Mouse (Mus musculus) cortical plate, adult 2 months (tissue): ENCODE data around the gene Noct.

Experiments
- CTCF ChIP-seq: fragments of 200-500 bp; IDR thresholded peaks from 2 replicates; pipeline ENCODE4 v1.5.1; 2011; ENCODE audit warnings: mild to moderate bottlenecking, control low read depth, low read length; ENCODE audit not compliant: insufficient read depth; ENCODE audit errors: extremely low read depth
- POLR2A ChIP-seq: fragments of 200-500 bp; IDR thresholded peaks from 2 replicates; pipeline ENCODE4 v1.6.1; 2011; ENCODE audit warnings: mild to moderate bottlenecking, low read length, control low read depth; ENCODE audit not compliant: insufficient read depth; ENCODE audit errors: extremely low read depth

DNA sequence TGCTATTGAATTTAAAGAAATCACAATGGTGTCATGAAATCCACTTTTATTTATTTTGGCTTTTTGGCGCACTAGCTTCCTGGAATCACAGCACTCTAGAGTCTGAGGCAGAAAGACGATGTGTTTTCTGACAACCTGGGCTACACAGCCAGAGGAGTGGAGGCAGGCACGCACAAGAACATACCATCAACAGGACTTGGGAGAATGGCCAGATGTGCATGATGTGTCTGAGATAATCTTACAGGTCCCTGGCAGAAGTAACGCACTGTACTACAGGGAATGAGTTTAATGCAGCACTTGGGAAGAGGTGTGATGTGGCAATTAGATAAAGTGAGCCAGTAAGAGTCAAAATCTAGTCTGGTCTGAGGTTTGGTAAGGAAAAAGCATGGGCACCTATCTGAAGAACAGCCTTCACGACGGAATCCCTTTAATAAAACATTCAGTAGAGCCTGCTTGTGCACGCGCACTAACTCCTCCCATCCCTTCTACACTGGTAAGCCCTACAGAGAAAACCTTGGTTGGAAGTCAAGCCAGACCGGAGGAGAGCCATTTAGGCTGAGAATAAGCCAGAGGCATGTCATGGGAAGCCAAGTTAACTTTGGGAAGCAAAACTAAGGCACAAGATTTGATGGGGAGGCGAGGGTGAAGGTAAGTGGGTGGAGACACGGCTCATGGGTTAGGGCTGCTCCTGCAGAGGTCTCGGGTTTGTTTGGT lies 28.6 kb downstream of the Noct start:
- TF ChIP-seq CTCF: no peak
- no peak for TF ChIP-seq POLR2A
